Mouse (Mus musculus): ENCODE measurements at regions not wholly inside any gene's neighbourhood (a gene's known extent, or its start where the extent isn't known, plus 50 kb on each side); places are given as distances from the start of the nearest gene placed in this dataset.

GRCm38 (mm10) chr3:43783000-43783588, 1595.1 kb upstream of the Pcdh10 start:
- Histone ChIP-seq H3K36me3 (ENCODE audit: insufficient read depth, low read length) (no peaks in the 10 kb centered on the region), H3K4me1 (replicated peaks; ENCODE audit: low read depth, low read length) (no peaks in the 10 kb centered on the region), H3K9me3 (ENCODE audit: low read length) (no peaks in the 10 kb centered on the region), H3K4me3 (replicated peaks; ENCODE audit: low read length) (no peak overlapping the region), H3K27me3 (ENCODE audit: insufficient read depth, low read length) (no peaks in the 10 kb centered on the region)
- TF ChIP-seq POU5F1 (IDR thresholded peaks at IDR 0.05; ENCODE audit: borderline replicate concordance, low read length) (no peak), CTCF (conservative IDR thresholded peaks at IDR 0.05; ENCODE audit: low read length) (peak; percentile 7; the same call in 1 of the 2 replicates), NANOG (IDR thresholded peaks at IDR 0.05; ENCODE audit: borderline replicate concordance, low read length) (no peak)

DNA sequence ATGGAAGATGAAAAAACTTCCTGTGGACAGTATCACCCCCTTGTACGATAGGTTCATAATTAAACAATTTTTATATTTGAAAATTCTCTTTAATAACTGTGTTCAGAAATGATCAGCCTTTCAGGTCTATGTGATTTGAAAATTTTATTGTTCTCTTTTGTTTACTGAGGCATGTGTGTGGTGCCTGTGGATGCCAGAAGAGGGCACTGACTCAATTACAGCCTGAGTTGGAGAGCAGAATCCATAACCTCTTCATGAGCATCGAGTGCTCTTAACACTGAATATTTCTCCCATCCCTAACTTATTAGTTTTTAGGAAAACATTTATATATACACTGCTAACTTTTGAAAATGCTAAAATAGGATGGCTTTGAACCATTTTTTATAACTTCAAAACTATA, 1594.0 kb upstream of the Pcdh10 start:
- Histone ChIP-seq H3K36me3 (ENCODE audit: insufficient read depth, low read length) (no peaks in the 10 kb centered on the region), H3K4me3 (replicated peaks; ENCODE audit: low read length) (no peak overlapping the region), H3K9me3 (ENCODE audit: low read length) (no peaks in the 10 kb centered on the region), H3K4me1 (replicated peaks; ENCODE audit: low read depth, low read length) (no peaks in the 10 kb centered on the region), H3K27me3 (ENCODE audit: insufficient read depth, low read length) (no peaks in the 10 kb centered on the region)
- no peak for TF ChIP-seq CTCF (conservative IDR thresholded peaks at IDR 0.05; ENCODE audit: low read length)
- TF ChIP-seq NANOG (IDR thresholded peaks at IDR 0.05; ENCODE audit: borderline replicate concordance, low read length): no peak
- no peak for TF ChIP-seq POU5F1 (IDR thresholded peaks at IDR 0.05; ENCODE audit: borderline replicate concordance, low read length)

Data from E14TG2a.4 (cell line).